Mouse (Mus musculus): ENCODE results near the gene Padi3.

DNA sequence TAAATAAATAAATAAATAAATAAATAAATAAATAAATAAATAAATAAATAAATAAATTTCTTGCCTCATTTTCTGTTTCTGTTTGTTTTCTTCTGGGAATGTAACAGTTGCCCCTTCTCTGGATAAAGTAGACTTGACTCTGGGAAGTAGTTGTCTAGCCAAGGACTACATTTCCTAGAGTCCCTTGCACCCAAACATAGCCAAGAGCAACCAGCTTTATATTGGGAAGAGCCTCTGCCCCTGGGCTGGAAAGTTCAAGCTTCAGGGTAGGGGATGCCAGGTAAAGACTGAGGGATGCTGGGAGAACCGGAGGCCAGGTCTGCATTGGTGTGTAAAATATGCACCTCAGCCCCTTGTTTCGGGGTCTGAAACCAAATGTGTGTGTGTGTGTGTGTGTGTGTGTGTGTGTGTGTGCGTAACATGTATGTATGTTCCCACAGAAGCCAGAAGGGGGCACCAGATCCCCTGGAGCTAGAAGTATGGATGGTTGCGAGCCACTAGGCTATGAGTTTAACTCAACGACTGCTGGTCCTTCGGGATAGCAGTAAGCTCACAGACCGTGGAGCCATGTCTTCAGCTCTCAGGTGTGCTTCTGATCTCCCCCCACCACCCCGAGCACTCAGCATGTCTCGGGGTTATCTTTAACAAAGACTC is 26.0 kb downstream of the Padi3 start:
- TF ChIP-seq CTCF (IDR thresholded peaks at IDR 0.05; ENCODE audit: borderline replicate concordance, insufficient read depth, low read depth, low read length) (no peak), POLR2A (IDR thresholded peaks at IDR 0.05; ENCODE audit: borderline replicate concordance, insufficient read depth, low read length) (no peak)

All from cerebellum, adult 2 months (tissue).